Mouse (Mus musculus) kidney, postnatal 14 days (tissue): ENCODE results near the gene Gda.

Source experiments
- DNase-seq: peaks from one replicate; pipeline ENCODE4 v3.0.0; 2022; ENCODE audit warnings: mixed read lengths

Gene Gda

GRCm38 (mm10) chr19:21441787-21442186, 31.5 kb downstream of the Gda start:
- DNase-seq: no peak

DNA sequence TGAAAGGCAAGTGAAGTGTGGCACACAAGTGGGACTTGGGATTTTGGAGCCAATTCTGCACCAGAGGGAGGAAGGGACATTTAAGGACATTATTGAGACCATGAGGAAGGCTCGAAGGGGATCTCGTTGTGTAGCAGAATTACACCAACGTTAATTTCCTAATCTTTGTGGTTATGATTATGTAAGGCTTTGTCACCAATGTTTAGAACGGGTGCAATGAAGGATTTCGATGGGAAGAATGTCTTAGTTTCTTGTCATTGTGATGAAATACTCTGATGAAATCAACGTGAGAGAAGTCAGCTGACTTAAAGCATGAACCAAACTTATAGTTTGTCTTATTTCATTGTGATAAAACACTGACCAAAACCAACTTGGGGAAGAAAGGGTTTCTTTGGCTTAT, 32.4 kb downstream of the Gda start:
- no peak for DNase-seq

DNA sequence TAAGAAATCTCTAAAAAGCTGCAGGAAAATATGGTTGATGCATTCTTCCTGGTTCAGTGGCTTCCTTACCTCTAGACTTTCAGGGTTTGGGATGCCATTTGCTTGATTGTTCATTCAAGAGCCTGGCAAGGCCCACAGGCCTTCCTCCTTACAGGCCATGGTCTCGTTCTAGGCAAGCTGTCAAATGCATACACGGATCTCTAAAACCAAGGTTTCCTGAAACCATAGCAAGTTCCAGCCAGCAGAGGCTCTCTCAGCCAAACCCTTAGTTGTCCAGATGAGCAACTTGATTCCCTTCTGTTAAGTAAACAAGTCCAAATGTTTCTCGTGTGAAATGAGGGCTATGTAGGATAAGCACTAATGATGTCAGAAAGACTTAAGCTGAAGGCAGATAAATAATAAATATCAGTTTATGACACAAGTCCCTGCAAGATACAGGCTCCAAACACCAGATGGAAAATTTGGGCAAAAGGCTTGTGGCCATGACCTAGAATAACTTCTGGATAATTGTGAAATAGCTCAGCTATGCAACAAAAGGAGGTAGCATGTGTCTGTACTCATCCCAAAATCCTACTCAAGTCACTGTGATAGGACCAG, 34.0 kb downstream of the Gda start:
- peak; percentile 1 for DNase-seq

DNA sequence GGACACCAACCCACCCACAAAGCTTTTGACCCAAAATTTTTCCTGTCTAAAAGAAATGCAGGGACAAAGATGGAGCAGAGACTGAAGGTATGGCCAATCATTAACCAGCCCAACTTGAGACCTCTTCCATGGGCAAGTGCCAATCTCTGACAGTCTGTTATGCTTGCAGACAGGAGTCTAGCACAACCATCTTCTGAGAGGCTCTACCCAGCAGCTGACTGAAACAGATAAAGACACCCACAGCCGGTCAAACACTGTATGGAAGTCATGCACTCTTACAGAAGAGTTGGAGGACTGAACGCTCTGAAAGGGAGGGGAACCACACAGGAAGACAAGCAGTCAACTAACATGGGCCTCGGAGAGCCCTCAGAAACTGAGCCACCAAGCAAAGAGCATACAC, 36.7 kb downstream of the Gda start:
- no peak for DNase-seq

DNA sequence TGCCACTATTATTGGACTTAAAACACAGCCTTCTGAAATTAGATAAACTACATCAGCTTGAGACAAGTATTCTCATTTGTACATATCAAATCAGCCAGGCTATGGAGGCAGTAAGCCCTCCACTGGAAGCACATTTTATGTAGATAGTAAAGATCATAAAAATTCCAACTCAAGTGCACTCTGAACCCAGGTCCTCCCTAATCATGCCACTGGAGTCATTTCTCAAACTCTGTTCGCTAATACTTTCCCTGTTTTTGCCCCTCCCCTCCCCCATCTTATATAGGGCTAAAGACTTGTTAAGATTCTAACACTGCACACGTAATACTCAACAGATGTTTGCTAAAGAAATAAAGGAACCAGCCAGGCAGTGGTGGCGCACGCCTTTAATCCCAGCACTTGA, 39.9 kb downstream of the Gda start:
- DNase-seq: no peak

GRCm38 (mm10) chr19:21432879-21433278, 40.4 kb downstream of the Gda start:
- DNase-seq: no peak

DNA sequence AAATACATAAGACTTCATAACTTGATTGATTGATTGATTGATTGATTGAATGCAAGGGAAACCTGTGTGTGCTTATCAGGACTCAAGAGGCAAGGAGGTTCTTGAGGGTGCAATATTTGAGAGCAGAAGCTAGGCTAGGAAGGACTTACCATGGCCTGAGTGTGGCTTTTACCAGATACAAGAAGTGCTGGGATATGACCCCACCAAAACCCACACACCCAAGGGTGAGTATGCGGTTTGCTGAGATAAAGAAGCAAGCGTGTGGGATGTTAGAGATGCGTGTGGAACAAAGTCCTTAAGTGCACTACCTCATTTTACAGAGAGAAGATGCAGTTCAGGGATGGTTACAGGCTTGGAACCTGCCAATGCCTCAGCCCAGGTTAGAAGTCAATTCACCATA, 41.0 kb downstream of the Gda start:
- no peak for DNase-seq

DNA sequence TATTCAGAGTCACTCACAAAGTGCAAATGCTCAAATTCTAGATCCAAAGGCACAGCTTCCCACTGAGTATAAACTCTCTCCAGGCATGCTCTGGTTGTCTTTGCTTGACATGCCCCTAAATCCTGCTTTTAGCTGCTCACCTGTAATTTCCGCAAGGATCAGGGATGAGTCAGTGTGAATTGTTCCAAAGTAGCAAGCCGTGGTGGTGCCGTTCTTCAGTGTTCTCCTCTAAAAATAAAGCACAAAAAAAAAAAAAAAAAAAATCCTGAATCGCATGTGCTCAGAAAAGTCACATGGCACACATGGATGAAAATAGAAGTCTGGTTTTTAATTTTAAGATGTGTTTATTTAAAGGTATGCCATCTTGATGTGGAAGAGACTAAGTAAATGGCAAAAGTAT, 47.9 kb downstream of the Gda start:
- DNase-seq: no peak

DNA sequence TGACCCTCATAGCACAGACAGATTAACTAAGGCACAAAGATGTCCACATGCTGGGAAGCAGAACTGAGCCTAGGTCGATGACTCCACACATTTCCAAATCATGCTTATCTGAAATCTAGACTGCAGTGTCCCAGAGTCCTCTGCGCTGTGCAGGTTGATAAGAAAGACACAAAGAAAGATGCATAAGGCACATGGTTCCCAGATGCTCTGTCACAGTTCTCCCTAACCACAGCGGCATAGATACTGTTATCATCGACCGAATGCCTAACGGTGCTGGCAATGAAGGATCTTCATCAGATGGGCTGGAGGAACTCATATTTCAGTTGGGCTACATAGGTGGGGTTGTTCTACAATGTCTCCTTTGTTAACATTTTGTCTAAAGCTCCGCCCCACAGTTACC, 49.5 kb downstream of the Gda start:
- DNase-seq: no peak

DNA sequence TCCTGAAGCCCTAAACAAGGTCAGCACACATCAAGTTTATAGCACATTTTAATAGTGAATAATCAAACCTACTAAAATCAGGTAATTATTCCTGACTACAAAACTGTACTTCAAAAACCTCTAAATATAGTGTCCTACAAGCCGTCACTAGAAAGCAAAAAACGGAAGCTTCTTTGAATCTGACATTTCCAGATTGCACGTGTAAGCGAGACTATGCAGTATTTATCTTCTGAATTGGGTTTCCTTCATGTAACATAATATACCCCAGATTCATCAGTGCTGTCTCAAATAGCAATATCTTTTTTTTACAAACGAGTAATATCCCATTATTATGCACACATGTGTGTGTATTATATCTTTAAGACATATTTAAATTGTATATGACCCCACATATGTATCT, 54.8 kb downstream of the Gda start:
- DNase-seq: no peak

GRCm38 (mm10) chr19:21415377-21415776, 57.9 kb downstream of the Gda start:
- DNase-seq: no peak

GRCm38 (mm10) chr19:21409178-21409577, 64.1 kb downstream of the Gda start:
- no peak for DNase-seq

DNA sequence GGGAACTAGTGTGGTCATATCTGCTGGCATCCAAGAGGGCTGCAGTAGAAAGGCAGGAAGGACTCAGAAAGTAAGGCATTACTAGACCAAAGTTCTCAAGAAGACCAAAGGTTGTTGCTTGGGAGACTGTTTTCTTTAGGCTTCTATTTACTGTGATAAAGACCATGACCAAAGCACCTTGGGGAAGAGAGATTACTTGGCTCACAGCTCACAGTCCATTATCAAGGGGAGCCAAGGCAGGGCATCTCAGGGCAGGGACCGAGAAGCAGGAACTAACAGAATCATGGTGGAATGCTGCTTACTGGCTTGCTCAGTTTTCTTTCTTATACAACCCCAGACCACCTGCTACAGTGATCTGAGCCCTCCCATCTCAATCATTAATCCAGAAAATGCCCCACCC, 65.9 kb downstream of the Gda start:
- no peak for DNase-seq

GRCm38 (mm10) chr19:21397994-21398393, 75.3 kb downstream of the Gda start:
- no peak for DNase-seq

DNA sequence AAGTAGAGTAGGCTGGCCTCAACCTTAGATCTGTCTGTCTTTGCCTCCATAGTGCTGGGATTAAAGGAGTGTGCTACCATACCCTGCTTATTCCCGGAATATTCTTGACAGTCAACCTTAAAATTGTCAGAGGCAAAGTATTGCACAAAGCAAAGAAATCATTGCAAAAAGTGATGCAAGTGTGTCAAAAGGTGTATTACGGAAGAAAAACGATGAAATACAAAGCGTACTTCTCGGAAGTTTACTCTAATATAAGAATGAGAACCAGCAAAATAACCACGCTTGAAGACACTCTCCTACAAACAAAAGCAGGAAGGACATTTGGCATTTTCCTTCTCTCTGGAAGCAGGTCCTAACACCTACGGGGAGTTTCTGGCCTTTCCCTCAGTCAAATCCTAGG, 76.9 kb downstream of the Gda start:
- no peak for DNase-seq

- DNase-seq: no peak
Observed at GRCm38 (mm10) chr19:21390904-21391303, 82.3 kb downstream of the Gda start.

DNA sequence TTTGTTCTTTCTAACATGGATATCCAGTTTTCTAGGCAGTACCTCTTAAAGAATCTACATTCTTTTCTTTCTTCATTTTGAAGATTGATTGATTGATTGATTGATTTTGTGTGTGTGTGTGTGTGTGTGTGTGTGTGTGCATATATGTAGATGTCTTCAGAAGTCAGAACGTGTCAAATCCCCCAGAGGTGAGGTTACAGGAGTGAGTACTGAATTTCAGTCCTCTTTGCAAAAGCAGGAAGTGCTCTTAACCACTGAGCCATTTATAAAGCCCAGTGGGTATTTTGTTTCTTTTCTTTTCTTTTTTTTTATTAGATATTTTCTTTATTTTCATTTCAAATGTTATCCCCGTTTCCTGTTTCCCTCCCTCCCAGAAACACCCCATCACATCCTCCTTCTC, 86.4 kb downstream of the Gda start:
- DNase-seq: no peak

DNA sequence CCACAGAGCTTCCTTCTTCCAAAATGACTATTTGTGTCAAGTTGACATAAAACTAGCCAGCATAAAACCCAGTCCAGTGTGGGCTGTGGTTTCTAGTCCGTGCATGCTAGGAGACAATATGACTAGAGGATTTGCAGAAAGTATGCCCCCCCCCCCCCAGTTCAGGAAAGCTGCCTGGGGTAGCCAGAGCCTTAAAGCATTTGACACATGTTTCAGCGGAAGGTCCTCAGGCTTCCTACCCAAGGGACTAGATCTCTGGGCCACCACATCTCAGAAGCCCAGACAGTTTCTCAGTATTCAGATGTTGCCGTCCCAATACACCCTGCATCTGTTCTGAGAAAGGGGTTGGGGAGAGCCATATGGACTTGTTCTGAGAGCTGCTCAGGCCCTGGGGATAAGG, 89.0 kb downstream of the Gda start:
- DNase-seq: no peak

DNA sequence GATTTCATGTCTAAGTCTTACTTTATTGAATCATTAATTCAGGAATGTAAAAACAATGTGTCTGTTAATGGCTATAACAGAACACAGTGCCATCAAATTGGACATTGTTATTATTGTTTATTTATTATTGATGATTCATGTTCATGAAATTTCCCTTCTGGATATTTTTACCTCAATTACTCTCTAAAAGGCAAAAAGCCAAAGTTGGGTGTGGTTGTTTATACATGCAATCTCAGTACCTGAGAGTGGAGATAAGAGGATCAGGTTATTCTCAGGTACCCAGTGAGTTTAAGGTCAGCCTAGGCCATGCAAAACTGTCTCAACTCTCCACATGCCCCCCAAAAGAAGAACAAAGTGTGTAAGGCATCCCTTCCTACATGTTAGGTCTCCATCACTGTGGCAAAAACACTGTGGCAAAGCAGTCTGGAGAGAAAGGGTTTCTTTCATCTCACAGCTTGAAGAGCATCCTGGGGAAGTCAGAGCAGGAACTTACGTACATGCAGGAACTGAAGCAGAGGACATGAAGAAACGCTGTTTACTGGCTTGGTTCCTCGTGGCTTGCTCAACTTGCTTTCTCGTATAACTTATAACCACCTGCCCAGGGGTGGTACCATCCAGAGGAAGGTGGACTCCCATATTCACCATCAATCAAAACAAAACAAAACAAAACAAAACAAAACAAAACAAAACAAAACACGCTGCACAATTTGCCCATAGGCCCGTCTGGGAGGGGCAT, 89.6 kb downstream of the Gda start:
- DNase-seq: no peak

- no peak for DNase-seq
Observed at GRCm38 (mm10) chr19:21381696-21382095, 91.5 kb downstream of the Gda start.

GRCm38 (mm10) chr19:21379195-21379594, 94.0 kb downstream of the Gda start:
- DNase-seq: no peak

DNA sequence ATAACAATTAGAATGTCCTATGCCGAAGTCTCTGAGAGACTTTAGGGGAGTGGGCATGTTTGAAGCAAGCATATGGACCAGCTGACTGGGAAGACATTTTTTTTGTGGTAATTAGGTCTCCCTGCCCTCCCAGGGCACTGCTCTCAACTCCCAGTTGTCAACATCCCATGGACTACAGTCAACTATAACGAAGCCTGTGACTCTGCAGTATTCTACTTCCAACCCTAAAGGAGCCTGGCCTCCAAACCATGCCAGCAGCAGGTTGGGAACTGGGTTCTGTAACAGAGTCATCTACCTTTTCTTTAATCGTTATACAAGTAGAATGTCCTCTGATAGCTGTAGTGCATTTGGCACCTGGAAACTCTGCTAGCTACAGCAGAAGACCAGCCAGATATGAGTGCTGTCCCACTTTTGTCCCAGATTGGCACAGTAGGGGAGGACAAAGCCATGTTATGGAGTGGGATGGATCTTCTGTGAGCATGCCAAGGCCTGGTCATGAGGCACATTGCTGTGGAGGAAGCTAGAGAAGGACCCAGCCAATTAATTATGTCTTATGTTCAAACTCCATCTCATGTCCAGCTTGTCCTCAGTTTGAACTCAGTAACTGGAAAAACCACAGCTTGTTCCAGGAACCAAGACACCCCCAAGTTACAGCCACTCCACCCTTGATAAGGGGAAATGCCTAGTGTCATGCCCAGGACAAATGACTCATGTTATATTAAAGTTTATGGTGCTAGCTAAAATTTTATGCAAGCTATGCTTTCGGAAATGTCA, 96.6 kb downstream of the Gda start:
- DNase-seq: no peak

DNA sequence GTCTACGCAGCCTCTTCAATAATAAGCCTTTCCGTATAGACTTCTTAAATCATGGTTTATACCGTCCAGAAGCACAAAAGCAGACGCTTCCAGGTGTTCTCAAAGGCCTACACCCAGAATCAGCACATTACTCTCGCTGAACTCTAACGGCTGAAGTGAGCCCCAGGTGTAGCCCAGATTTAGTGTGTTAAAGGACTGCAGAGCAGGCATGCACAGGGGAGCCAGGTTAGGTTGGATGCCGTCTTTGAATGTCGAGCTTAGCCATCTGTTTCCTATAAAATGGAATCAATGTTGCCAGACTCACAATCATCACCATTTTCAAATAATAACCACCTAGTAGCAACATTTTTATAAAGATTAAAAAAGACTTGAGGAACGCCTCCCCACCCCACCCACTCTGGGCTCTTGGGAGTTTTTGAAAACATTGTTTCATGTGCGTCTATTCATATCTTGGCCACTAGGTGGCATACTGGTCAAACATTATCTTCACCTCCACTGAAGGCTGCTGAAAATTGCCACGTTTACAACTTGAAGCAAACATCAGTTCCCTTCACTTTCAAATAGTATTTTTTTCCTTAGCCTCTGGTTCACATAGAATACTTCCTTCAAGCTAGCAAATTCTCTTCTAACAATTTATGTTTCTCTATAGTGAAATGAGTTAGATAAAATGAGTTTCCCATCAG, 100.0 kb downstream of the Gda start:
- peak; percentile 48 for DNase-seq
